Mouse (Mus musculus) left cerebral cortex, postnatal 14 days (tissue): Measurements from ENCODE around the gene Aamp. TPM values are rescaled to one million over a fixed set of nuclear protein-coding genes. Genes with fewer than 3 reads are reported as not detected.
A peak's percentile ranks its signal among the peaks of the same experiment; 100 is the strongest.
"Not testable (repeated sequence)": the region's sequence is repeated elsewhere in the genome, so short reads cannot be mapped to it uniquely, and the experiment has no call there.

ENCODE experiments used
- DNase-seq, 2 experiments: peaks; one replicate each; pipeline ENCODE4 v3.0.0; 2021 to 2022; ENCODE audit warnings: low spot score in 2 of 2, mixed read lengths in 1 of 2
- intact Hi-C: fragments of 180-260 bp; cut with DNase I; formaldehyde crosslinking; loops from one replicate; pipeline ENCODE4 v1.15.1; 2025
- long read RNA-seq, 2 experiments: library from polyadenylated mRNA; stranded (forward); transcript quantifications; one replicate each; pipeline ENCODE4 v2.0.0; 2021
- total RNA-seq, 2 experiments: library from RNA; stranded (reverse); gene quantifications; 2 replicates each; pipeline ENCODE4 v1.2.3; 2021

The Aamp gene
- total RNA-seq = 100 to 1,000 TPM; 135 to 137 TPM
- long read RNA-seq, experiment 1, transcript Aamp-202 (11 exons, 1,756 nt) = minor isoform, 32 of 436 reads
- long read RNA-seq, experiment 1, transcript Aamp-201 (11 exons, 1,817 nt) = major isoform, 325 of 436 reads
- long read RNA-seq, experiment 1, partial matches to known transcripts = 16 of 436 reads
- long read RNA-seq, experiment 1, other reads (novel, unspliced or antisense) = 63 of 436 reads
- long read RNA-seq, experiment 2, transcript Aamp-201 (11 exons, 1,817 nt) = major isoform, 276 of 373 reads
- long read RNA-seq, experiment 2, transcript Aamp-202 (11 exons, 1,756 nt) = minor isoform, 26 of 373 reads
- long read RNA-seq, experiment 2, partial matches to known transcripts = 15 of 373 reads
- long read RNA-seq, experiment 2, other reads (novel, unspliced or antisense) = 56 of 373 reads

DNA sequence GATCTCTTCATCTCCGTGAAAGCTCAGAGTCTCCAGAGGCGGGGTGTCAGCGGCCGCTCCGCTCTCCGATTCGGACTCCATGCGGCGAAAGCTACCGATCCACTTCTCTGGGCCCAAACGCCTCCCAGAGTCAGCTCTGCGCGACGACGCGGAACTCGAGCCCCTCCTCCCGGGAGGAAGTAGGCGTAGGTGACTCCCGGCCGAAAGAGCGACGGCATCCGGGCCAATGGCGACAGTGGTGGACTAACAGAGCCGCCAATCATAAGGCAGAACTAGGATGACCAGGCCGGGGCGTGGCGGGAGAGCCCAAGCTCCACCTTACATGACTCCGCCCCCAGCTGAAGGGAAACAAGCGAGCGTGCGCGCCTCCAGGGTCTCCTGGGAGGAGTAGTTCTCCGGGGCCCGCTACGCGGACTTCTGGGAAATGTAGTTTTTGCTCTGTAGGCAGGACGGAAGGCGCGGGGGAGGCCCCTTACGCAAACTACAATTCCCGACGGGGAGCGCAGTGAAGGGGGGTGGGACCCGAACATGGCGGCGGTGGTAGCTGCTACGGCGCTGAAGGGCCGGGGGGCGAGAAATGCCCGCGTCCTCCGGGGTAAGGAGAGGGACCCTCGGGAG, at the start of gene Aamp, which contains the start of gene Pnkd:
Gene Aamp (minus strand): TSS at position 196 of the 618 bp plus-strand sequence.
Gene Pnkd (plus strand): TSS at position 388 of the 618 bp plus-strand sequence.
- intact Hi-C loops = loop anchor here (2.0 to 5.0 kb wide), 3 partner anchors 48 to 168 kb away; partner anchors contain the start of gene Arpc2

DNA sequence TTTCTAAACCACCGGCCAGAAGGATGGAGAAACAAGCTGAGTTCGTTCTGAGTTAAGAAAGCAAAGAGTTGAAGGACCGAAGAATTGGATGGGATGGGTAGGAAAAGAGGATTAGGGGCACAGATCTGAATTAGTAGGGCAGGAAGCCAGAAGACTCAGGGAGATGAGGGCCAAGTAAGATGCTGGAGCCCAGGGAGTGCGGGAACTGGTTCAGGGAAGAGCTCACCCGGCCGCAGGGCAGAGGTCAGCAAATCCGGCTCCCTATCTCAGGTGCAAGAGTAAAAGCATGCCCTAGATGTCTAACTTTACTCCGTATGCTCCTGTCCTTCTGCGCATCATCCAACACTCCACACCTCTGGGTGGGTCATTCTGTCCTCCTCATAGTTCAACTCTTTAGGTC, 48.4 kb upstream of the Aamp start:
- intact Hi-C loops = no loop called here
- no peak for DNase-seq

More for the DNA sequence above, at the start of gene Aamp, which contains the start of gene Pnkd:
- DNase-seq = peak; percentile 100

DNA sequence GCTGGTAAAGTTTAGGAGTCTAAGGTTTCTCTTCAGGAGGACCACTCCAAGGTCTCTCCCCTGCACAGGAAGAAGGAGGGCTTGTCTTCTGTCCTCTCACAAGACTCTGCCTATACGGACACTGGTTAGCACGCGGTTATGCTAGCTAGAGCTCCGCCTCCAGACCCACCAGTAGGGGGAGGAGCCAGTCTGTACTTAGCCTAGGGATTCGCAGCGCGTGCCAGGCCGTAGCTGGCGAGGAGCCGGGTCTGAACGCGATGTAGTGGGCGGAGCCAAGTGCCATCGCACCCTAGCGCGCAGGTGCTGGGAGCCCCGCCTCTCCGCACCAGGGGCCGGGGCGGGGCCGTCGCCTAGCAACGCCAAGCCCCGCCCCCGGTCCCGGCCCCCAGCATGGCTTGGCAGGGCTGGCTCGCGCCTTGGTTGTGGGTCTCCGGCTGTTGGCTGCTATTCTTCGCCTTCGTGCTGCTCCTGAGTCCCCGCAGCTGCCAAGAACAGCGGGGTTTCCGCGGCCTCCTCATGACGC, 47.8 kb upstream of the Aamp start:
- DNase-seq = peak; percentile 96 to 97
- intact Hi-C loops = no loop called here

DNA sequence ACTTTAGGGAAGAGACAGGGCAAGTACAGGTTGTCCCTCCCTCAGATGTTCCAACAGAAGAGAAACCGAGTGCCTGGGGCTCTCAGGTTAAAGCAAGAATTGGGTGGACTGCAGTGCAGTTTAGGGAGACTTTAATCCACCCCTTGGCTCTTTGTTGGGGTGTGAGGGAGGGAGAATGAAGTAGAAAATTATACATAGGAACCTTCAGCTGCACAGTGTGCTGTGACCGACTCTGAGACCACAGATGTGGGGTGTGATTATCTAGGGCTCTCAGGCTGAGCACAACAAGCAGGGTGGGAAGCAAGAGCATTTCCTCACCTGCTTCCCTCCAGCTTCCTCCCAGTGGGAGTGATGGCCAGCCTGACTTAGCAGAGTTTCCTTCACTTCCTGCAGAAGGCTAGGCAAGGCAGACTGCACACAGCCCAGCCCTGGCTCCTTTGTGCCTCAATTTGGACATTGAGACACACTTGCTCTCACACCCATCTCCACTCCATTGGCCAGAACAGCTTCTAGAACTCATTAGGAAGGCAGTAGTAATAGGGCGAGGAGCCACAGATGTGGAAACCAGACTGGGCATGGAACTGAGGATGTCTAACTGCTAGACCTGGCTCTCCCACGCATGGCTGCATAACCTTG, 46.6 kb upstream of the Aamp start:
- no peak for DNase-seq
- intact Hi-C loops = no loop called here

DNA sequence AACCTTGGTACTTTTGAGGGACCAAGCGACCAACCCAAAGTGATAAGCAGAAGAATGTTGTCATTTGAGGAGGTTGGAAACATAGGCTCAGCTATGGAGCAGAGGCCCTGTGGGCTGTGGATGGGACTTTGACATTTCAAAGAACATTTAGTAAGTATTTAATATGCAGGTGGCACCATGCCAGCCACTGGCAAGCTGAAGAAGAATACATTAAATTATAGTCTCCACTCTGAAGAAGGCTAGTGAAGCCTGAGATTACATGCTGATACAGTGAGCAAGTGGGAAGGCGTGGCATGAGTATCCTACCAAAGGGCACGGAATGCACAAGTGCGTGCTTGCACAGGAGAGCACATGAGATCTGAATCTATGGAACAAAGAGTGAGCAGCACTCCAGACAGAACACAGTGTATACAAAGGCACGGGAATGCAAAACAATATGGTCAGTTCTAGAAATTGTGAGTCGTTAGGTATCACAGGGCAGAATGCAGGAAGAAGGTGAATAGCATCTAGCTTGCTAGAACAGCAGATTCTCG, 45.4 kb upstream of the Aamp start:
- intact Hi-C loops = no loop called here
- no peak for DNase-seq

DNA sequence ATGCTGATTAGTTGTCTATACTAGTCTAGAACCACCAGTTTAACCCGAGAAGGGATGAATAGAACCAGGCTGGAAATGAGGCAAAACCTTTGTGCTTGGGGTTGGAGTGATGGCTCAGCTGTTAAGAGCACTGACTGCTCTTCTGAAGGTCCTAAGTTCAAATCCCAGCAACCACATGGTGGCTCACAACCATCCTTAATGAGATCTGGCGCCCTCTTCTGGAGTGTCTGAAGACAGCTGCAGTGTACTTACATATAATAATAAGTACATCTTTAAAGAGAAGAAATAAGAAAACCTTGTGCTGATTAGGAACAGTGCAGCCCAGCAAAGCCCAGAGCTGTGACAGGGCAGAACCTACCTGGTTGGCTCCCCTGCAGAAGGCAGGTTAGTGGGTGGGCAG, 42.4 kb upstream of the Aamp start:
- intact Hi-C loops, DNase-seq: not testable (repeated sequence)

DNA sequence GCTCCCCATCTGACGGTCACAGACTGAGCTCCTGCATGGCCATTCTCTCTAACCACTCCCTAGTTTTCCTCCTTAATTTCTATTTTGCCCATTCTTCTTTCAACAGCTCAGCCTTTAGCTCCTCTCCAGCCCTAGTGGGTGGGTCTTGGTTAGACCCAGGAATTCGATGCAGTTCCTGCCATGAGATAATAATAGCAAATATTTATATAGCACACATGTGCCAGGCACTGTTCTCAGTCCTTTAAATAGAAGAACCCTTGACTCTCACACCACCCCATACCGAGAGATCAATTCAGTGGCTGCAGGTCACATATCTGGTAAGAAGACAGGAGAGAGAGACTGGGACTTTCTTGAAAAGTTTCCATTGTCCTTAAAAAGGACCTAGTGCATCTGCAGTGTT, 36.9 kb upstream of the Aamp start:
- intact Hi-C loops = no loop called here
- DNase-seq = no peak

DNA sequence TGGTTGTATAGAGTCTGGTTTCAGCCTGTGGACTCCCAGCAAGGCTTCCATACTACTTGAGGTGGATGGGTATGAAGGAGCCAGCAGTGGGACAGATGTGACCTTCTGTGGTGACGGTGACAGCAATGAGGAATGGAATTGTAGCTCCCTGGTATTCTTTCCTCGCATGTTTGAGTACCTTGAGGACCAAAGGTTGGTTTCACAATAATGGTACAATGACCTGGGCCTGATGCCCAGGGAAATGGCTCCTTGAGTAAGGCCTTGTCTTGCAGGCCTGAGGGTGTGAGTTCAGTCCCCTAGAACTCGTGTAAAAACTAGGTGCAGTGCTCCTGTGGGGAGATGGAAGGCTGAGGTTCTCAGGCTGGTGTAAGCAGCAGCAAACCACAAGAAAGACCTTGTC, 34.2 kb upstream of the Aamp start:
- intact Hi-C loops = no loop called here

DNA sequence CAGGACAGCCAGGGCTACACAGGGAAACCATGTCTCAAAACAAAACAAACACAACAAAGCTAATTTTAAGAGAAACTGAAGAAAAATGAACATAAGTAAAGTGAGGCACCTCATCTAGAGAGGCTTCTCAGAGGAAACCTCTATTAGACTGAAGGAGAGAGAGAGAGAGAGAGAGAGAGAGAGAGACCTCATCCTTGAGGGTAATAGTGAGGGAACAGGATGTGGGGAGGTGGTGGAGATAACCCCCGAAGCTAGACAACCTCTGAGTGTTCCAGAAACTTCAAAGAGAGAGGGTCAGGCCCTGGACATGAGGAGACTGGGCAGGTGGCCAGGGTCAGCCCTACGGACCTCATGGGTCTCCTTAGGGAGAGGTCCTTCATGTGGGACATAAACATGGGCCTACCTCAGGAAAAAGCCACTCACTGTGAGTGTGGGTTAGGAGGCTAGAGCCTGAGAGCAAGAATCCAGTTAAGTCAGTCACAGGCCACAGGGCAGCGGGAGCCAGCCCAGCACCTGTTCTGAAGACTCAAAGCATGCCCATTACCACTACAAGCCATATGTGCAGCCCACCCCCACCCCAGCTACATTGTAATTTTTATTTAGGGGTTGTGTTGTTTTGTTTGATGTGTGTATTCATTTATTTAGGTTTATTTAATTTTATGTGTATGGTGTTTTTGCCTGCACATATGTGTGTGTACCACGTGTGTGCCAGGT, 31.7 kb upstream of the Aamp start:
- intact Hi-C loops = no loop called here
- DNase-seq = no peak

More for the DNA sequence above, 34.2 kb upstream of the Aamp start:
- DNase-seq = no peak

DNA sequence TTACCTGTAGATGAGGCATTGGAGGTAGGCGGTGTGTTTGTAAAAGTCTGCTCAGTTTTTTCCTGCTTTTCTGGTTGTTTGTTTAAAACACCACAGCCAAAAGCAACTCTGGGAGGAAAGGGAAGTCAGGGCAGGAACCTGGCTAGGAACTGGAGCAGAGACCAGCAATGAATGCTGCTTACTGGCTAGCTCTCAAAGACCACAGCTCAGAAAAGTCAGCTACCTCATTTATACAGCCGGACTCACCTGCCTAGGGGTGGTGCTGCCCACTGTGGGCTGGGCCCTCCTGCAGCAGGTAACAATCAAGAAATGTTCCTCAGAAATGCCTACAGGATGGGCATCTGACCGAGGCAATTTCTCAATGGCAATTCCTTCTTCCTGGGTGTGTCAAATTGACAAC, 30.3 kb upstream of the Aamp start:
- DNase-seq = no peak
- intact Hi-C loops = no loop called here

DNA sequence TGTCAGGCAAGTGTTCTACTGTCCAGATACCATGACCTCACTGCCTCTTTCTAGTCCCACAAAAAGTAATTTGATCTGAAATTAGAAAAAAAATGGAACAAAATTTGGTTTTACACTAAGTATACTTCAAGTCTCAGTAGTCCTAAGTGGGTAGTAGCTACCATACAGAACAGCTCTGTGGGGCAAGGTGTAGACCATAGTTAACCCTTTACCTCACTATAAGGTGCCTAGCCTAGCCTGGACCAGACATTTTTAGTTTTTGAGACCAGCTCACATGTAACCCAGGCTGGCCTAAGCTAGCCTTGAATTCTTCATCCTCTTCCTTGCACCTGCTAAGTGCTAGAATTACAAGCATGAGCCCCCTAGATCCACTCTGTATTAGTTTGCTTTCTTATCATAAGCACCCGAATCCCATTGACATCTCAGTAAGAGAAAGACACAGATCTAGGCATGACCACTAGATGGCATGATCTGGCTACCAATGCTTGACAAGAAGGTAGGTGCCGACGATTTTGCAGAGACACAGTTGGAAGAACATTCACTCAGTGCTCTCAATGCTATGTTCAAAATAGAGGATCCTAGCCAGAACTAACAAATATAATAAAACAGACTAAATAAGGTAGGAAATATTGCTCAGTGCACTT, 28.6 kb upstream of the Aamp start:
- intact Hi-C loops = loop anchor here (1.0 to 2.0 kb wide), 2 partner anchors 46 to 74 kb away; no protein-coding TSS in a partner anchor
- DNase-seq = peak; percentile 86 to 91

DNA sequence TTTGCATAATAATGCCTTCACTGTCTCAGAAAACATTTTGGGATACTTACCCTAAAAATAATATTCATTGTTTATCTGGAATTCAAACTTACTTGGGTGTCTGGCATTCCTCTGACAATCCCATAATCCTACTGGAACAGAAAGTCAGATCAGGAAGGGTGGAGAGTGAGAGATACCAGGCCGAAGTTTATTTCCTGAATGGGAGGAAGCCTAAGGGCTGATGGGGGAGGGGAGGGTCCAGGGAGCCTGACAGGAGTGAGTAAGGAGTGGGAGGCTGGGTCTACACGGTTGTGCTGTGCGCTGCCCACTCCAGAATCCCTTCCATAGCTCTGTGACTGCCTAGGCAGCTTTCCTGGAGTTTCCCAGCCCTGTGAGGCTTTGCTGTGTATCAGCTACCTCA, 25.2 kb upstream of the Aamp start:
- no peak for DNase-seq
- intact Hi-C loops = no loop called here

DNA sequence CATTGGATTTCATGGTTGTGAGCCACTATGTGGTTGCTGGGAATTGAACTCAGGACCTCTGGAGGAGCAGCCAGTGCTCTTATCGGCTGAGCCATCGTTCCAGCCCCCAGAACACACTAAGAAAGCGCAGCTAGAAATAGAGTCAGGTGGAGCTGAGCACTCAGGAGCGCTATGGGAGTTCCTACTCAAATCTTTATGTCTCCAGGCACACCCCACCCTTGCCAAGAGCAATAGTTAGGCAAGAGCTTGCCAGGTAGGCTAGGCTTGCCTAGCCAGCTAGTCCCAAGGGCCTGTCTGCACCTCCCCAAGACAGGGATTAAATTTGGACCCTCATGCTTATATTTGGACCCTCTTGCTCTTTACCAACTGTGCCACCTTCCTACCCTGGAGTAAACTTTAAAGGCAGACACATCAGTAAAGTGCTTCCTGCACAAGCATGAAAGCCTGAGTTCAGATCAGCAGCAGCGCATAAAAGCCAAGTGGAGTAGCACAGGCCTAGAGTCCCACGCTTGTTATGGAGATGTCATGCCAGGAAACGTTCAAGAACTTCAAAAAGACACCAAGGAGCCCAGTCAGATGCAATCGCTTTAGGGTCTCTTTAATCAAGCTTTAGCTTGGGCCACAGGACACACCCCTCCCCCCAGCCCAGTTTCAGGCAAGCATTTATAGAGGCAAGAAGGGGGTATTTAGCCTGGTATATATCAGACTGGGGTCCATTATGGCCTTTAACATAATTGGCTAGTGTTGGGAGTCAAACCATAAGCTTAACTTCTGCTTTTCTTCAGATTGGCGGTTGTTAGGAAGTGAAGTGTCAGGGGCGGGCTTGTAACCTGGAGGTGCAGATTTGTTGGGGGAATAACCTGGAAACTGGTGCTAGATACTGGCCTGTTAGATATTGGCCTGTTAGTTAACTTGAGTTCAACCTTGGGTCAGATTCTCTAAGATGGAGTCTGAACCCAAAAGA, 23.7 kb upstream of the Aamp start:
- no peak for DNase-seq
- intact Hi-C loops = no loop called here

DNA sequence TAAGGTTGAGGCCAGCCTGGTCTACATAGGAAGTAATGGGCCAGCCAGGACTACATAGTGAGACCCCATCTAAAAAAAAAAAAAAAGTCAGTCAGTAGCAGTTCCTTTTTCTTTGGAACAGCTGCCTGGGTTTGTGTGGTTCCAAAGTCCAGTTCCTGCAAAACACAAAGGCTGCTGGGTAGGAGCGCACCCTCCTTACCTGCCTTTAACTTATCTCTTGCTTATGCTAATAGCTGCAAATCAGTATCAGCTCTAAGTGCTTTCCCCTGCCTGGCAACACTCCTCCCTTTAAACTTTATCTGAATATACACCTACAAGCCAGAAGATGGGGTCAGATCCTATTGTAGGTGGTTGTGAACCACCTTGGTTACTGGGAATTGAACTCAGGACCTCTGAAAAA, 22.6 kb upstream of the Aamp start:
- no peak for DNase-seq
- intact Hi-C loops = no loop called here

DNA sequence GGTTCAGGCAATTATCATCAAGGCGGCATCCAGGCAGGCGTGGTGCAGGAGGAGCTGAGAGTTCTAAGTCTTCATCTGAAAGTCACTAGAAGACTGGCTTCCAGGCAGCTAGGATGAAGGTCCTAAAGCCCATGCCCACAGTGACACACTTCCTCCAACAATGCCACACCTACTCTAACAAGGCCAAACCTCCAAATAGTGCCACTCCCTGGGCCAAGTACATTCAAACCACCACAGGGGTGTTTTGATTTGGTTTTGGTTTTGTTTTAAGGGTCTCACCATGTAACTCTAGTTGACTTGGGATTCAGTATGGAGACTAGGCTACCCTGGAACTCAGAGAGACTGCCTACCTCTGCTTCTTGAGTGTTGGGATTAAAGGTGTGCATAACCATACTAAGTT, 21.0 kb upstream of the Aamp start, which contains the start of gene Tmbim1:
Gene Tmbim1 (minus strand): TSS at position 101 of the 400 bp plus-strand sequence.
- no peak for DNase-seq
- intact Hi-C loops = no loop called here

DNA sequence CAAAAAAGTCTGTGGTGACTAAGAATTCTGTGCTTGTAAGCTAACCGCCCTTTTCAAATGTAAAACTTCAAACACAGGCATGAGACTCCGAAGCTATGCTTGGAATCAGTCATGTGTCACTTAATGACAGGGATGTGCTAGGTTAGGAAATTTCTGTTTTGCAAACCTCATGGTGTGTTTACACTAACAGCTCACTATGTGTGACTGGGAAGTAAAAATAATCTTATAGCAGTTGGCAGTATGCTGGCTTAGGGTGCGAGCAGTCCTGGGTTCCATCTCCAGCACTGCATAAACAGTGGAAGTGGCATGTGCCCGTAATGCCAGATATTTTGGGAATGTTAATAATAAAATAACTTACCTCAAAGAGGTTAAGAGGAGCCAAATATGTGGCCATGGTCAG, 20.4 kb upstream of the Aamp start:
- intact Hi-C loops = no loop called here
- no peak for DNase-seq

DNA sequence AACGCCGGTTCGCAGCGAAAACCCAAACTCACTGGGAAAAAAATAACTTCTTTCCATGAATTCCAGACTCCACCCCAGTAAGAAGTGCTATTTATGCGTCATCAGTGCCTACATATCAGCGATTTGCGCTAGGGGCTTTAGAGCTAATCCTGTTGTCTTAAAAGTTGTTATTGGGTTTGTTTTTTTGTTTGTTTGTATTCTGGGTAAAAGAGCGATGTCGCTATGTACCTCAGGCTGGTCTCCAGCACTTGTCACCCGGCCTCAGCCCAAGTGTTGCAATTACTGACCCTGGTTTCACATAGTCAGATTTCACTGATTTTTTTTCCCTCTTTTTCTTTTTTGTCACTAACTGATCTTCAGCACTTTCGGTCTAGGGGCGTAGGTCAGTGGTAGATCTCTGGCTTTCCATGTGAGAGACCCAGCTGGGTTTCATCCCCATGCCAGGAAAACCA, 19.8 kb upstream of the Aamp start:
- DNase-seq = no peak
- intact Hi-C loops = no loop called here
